Mouse (Mus musculus) stomach, postnatal 0 days (tissue): ENCODE measurements around the gene A330070K13Rik. TPM values are rescaled to one million over a fixed set of nuclear protein-coding genes. Genes with fewer than 3 reads are reported as not detected.
A peak's percentile ranks its signal among the peaks of the same experiment; 100 is the strongest.

Experiments
- ATAC-seq: fragments of 200-750 bp; cut with Nextera tagmentation; 2 replicates; pipeline ENCODE4 v1.8.0; 2017; ENCODE audit not compliant: low FRiP score, low TSS enrichment
- DNase-seq: peaks from one replicate; pipeline ENCODE4 v3.0.0-alpha.2; 2016; ENCODE audit warnings: low spot score
- H3K27ac ChIP-seq: fragments of 300-500 bp; sonication (generic); replicated peaks from 2 replicates; pipeline ENCODE4 v1.5.1; 2014; ENCODE audit warnings: mild to moderate bottlenecking, control low read depth
- H3K27me3 ChIP-seq: fragments of 300-500 bp; sonication (generic); 2 replicates; pipeline ENCODE4 v1.6.1; 2014; ENCODE audit warnings: low read length; ENCODE audit not compliant: control insufficient read depth, insufficient read depth
- H3K36me3 ChIP-seq: fragments of 300-500 bp; sonication (generic); 2 replicates; pipeline ENCODE4 v1.6.1; 2014; ENCODE audit warnings: low read length, mixed read lengths; ENCODE audit not compliant: control insufficient read depth, insufficient read depth
- H3K4me1 ChIP-seq: fragments of 300-500 bp; sonication (generic); replicated peaks from 2 replicates; pipeline ENCODE4 v1.6.1; 2014; ENCODE audit warnings: antibody characterized with exemption; ENCODE audit not compliant: control insufficient read depth, insufficient read depth
- H3K4me2 ChIP-seq: fragments of 300-500 bp; sonication (generic); replicated peaks from 2 replicates; pipeline ENCODE4 v1.6.1; 2014; ENCODE audit warnings: low read depth, mild to moderate bottlenecking, control low read depth, moderate library complexity
- H3K4me3 ChIP-seq: fragments of 300-500 bp; sonication (generic); 2 replicates; pipeline ENCODE4 v1.5.1; 2014; ENCODE audit warnings: low read depth, low read length, control low read depth
- H3K9ac ChIP-seq: fragments of 300-500 bp; sonication (generic); 2 replicates; pipeline ENCODE4 v1.6.1; 2014; ENCODE audit warnings: mild to moderate bottlenecking, low read length, control low read depth, mixed read lengths
- H3K9me3 ChIP-seq: fragments of 300-500 bp; sonication (generic); 2 replicates; pipeline ENCODE4 v1.6.1; 2016; ENCODE audit warnings: low read length; ENCODE audit not compliant: control insufficient read depth
- CTCF ChIP-seq: IDR thresholded peaks from 2 replicates; pipeline ENCODE4 v1.5.1; 2016; ENCODE audit warnings: antibody characterized with exemption, low read depth, mild to moderate bottlenecking, moderate library complexity
- EP300 ChIP-seq: optimal IDR thresholded peaks from 2 replicates; pipeline ENCODE3; 2016; ENCODE audit warnings: antibody characterized with exemption
- WGBS: fragments of 180-500 bp; shearing (Covaris S2); extraction: QIAGEN DNeasy Blood & Tissue Kit; methylation state at CpG from one replicate; pipeline ENCODE4 v1.1.7; 2014; 5-methylcytosine and 5-hydroxymethylcytosine counted together
- polyA plus RNA-seq: library from polyadenylated mRNA; unstranded; fragments of >200 nt; fragmentation: Nextera tagmentation; extraction: Ambion mirVana; gene quantifications from 2 replicates; pipeline ENCODE4 v1.2.1, GENCODE M21; 2015

Gene A330070K13Rik
- polyA plus RNA-seq, 1 experiment from 2014 or later, result not detected

DNA sequence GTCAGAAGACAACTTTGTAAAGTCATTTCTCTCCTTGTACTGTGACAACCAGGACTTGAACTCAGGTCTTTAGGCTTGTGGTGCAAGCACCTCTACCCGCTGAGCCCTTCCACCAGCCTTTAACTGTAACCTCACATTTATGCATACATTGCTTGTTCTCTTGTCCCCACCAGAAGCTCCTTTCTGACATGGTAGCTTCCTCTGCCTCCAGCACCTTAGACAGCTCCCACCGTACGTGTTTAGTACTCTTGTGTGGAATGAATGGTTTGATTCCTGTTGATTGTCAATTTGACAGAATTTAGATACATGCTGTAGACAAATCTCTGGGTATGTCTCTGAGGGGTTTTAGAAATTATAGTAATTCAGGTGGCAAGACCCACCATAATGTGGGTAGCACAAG, 20.7 kb downstream of the A330070K13Rik start:
- Histone ChIP-seq H3K9me3 (no peaks in the 10 kb centered on the region), H3K4me2 (no peak overlapping the region), H3K4me1 (no peaks in the 10 kb centered on the region), H3K27ac (no peak overlapping the region), H3K4me3 (no peak overlapping the region), H3K36me3 (no peaks in the 10 kb centered on the region), H3K9ac (no peak overlapping the region), H3K27me3 (no peaks in the 10 kb centered on the region)
- no peak for TF ChIP-seq EP300
- TF ChIP-seq CTCF, result no peak
- WGBS, result 40% methylated on average over 3 of the region's 3 CpGs
- DNase-seq (no peak), ATAC-seq (no peak)

DNA sequence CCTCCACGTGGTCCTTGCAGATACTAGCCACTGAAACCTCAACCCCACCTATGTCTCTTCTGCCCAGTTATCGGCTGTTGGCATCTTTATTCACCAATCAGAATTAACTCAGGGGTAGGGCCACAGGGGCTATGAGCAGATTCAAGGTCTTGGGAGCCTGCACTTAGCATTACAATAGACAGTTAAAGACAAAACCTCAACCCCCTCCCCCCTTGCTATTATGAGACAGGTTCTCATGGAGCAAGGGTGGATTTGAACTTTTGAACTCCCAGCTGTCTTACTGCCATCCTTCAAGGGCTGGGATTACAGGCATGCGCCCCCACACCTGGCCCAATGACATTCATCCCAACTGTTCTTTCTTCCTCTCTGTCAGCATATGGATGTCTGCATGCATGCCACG, 21.3 kb downstream of the A330070K13Rik start:
- Histone ChIP-seq H3K4me2 (no peak overlapping the region), H3K9me3 (no peaks in the 10 kb centered on the region), H3K9ac (no peak overlapping the region), H3K4me3 (no peak overlapping the region), H3K27ac (no peak overlapping the region), H3K4me1 (no peaks in the 10 kb centered on the region), H3K27me3 (no peaks in the 10 kb centered on the region), H3K36me3 (no peaks in the 10 kb centered on the region)
- ATAC-seq (no peak), DNase-seq (no peak)
- TF ChIP-seq CTCF, result no peak
- TF ChIP-seq EP300, result no peak
- WGBS, result 64% methylated on average over 4 of the region's 4 CpGs

DNA sequence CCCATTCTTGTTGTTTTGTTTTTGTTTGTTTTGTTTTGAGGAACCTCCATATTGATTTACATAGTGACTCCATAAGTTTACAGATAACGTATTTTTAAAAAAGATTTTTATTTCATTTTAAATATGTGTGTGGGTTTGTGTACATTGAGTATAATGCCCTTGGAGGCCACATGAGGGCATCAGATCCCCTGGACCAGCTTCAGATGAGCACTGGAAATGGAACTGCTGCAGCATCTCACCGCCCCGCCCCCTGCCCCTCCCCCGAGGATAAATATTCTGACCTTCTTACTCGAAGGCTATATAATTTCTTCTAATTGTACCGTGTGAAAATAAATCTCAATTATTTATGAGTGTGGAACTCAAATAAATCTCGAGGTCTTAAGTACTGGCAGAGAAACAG, 29.2 kb downstream of the A330070K13Rik start:
- TF ChIP-seq EP300 (no peak), CTCF (peak; percentile 14; the same call in 1 of the 2 replicates)
- ATAC-seq (no peak), DNase-seq (no peak)
- no peaks in the 10 kb centered on the region for H3K36me3 ChIP-seq
- H3K4me3 ChIP-seq, result no peak overlapping the region
- WGBS, result 48% methylated on average over 7 of the region's 7 CpGs
- no peak overlapping the region for H3K4me2 ChIP-seq
- no peaks in the 10 kb centered on the region for H3K4me1 ChIP-seq
- H3K9ac ChIP-seq, result no peak overlapping the region
- H3K27me3 ChIP-seq, result no peaks in the 10 kb centered on the region
- H3K9me3 ChIP-seq, result no peaks in the 10 kb centered on the region
- H3K27ac ChIP-seq, result no peak overlapping the region

DNA sequence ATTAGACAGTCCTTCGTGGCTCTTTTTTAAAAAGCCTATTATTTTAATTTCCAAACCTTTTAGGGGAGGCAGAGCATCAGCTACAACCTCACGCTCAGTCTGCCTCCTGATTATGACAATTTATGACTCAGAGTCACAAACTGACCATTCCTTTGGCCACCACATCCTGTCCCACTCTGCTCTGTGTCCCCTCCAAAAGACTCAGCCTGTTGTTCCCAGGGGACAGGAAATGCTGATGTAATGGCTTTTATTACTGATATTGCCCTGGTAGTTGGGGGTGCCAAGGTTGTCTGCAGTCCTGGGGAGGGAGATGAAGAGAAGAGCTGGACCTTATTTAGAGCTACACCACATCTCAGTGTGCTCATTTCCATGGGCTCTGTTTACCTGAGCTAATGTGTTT, 38.6 kb downstream of the A330070K13Rik start:
- no peaks in the 10 kb centered on the region for H3K4me1 ChIP-seq
- H3K27me3 ChIP-seq, result no peaks in the 10 kb centered on the region
- H3K36me3 ChIP-seq, result peaks cover 5% of the 10 kb centered on the region
- no peaks in the 10 kb centered on the region for H3K9me3 ChIP-seq
- ATAC-seq, result no peak
- H3K4me3 ChIP-seq, result no peak overlapping the region
- no peak overlapping the region for H3K9ac ChIP-seq
- H3K27ac ChIP-seq, result no peak overlapping the region
- no peak for DNase-seq
- TF ChIP-seq EP300, result no peak
- TF ChIP-seq CTCF, result no peak
- WGBS, result 83% methylated on average over 2 of the region's 2 CpGs
- H3K4me2 ChIP-seq, result no peak overlapping the region

DNA sequence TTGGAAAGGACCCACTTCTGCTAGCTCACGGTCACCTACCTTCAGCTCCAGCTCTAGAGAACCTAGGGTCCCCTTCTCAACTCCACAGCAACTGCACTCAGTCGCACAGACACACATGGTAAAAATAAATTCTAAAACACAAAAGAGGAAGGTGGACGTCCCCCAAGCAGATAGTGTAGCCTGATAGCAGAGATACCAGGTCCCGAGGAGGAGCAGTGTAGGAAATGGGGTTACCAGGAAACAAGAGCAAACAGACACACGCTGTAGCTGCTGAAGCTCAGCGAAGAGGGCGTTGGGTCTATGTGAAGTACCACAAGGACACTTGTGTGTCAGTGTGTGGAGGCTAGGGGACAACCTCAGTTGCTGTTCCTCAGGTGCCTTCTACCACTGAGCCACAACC, 39.4 kb downstream of the A330070K13Rik start:
- no peaks in the 10 kb centered on the region for H3K27me3 ChIP-seq
- H3K4me1 ChIP-seq, result no peaks in the 10 kb centered on the region
- ATAC-seq, result no peak
- H3K27ac ChIP-seq, result no peak overlapping the region
- H3K9me3 ChIP-seq, result no peaks in the 10 kb centered on the region
- no peak overlapping the region for H3K4me3 ChIP-seq
- WGBS, result 95% methylated on average over 7 of the region's 7 CpGs
- DNase-seq, result no peak
- TF ChIP-seq CTCF (no peak), EP300 (no peak)
- peaks cover 5% of the 10 kb centered on the region for H3K36me3 ChIP-seq
- H3K4me2 ChIP-seq, result no peak overlapping the region
- H3K9ac ChIP-seq, result no peak overlapping the region

DNA sequence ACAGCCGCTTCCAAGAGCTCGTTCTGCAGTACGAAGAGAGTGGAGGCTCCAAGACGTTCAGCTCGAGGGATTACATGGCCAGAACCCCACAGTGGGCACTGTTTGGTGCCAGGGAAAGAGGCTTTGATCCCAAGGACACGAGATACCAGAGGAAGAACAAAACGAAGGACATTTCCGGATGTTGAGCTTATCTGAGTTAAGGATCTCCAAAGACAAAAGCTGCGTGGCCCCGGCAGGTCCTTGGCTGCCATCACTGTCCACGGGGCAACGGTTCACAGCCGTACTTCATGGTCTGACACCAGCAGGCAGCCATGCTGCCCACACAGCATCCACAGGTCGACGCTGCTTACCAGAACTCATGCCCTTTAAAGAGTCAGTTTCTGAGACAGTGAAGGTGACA, 43.8 kb downstream of the A330070K13Rik start:
- WGBS, result 92% methylated on average over 15 of the region's 15 CpGs
- Histone ChIP-seq H3K27ac (no peak overlapping the region), H3K9ac (no peak overlapping the region), H3K4me3 (no peak overlapping the region), H3K27me3 (no peaks in the 10 kb centered on the region), H3K9me3 (no peaks in the 10 kb centered on the region), H3K4me1 (no peaks in the 10 kb centered on the region), H3K36me3 (peaks cover 5% of the 10 kb centered on the region), H3K4me2 (no peak overlapping the region)
- no peak for TF ChIP-seq CTCF
- no peak for TF ChIP-seq EP300
- DNase-seq (no peak), ATAC-seq (no peak)
